Mouse (Mus musculus) cerebellum, postnatal 25 days (tissue): ENCODE measurements at regions not wholly inside any gene's neighbourhood (a gene's known extent, or its start where the extent isn't known, plus 50 kb on each side); places are given as distances from the start of the nearest gene placed in this dataset.

Source experiments
- DNase-seq, 2 experiments: peaks; one replicate each; pipeline ENCODE4 v3.0.0; 2021; ENCODE audit warnings: mixed read lengths in 2 of 2

DNA sequence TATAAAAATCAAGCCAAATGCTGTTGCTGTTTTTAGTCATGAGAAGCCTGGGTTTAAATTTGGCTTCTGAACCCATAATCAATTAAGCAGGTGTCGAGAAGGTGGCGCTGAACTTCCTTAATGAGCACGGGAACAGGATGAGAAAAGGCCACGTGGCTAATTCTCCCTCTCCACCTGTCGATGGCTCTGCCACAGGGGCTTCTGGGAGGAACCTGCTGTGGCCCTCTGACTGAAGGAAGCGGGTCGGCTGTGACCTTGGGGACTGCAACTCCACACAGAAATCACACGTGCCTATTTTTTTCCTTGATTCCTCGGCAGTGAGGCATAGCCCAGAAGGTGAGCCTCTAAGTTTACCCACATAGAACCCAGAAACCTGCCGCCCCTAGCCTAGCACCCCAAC, 244.8 kb upstream of the Sulf2 start:
- no peak for DNase-seq

GRCm38 (mm10) chr2:166399140-166399830, 243.8 kb upstream of the Sulf2 start:
- peak in 1 of 2 experiments; percentile 28 for DNase-seq

- no peak for DNase-seq
These were observed 243.3 kb upstream of the Sulf2 start for GRCm38 (mm10) chr2:166398774-166399139.

DNA sequence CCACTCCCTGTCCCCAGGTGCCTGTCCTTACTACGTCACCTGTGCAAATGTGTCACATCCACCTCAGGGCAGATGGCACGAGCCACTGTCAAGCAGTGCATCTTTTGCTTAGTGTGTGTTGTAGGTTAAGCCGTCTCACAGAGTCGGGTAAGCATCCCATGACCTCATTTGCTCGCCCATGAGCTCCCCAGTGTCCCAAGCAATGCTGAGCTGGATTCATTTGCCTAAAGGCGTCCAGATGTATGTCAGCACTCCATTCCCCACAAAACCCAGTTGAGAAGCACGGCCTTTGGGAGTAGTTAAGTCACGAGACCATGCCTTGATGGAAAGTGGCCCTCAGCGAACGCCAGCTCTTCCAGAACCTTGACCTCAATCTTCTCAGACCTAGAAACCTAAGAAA, 242.7 kb upstream of the Sulf2 start:
- DNase-seq: no peak

DNA sequence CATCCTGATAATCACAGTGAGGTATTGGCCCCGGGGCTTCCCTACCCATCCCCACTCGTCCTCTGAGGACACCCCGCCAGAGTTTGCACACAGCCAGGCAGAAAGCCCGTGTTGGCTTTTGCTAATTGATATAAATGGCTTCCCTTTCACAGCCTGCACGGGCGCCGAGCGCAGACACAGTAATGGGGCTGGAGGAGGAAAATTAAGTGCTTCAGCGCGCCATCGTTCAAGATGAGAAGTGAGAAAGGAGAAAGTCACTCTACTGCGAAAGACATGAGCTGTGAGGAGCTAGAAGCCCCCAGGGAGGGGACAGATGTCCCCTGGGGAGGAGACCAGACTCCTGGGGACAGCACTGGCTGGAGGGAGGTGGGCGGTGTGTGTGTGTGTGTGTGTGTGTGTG, 239.2 kb upstream of the Sulf2 start:
- DNase-seq: no peak

DNA sequence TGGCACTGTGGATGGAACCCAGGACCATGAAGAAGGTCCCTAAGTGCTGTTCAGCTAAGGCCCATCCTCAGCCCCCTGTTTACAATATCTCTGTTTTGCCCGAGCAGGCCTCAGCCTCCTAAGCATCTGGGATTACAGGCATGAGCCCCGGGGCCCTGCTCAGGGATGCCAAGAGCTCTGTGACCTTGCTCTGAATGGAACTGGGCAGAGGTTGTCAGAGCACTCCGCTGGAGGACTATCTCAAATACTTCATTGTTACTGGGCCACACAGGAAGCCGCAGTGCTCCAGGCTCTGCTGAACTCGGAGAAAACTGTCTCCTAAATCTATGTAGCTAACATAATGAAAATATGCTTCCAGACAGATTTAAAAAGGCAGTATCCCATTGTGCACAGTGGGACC, 235.7 kb upstream of the Sulf2 start:
- DNase-seq: no peak

GRCm38 (mm10) chr2:166388050-166388449, 232.6 kb upstream of the Sulf2 start:
- no peak for DNase-seq

GRCm38 (mm10) chr2:166386817-166387216, 231.4 kb upstream of the Sulf2 start:
- no peak for DNase-seq

- DNase-seq: no peak
These were observed 229.1 kb upstream of the Sulf2 start for GRCm38 (mm10) chr2:166384583-166384982.

DNA sequence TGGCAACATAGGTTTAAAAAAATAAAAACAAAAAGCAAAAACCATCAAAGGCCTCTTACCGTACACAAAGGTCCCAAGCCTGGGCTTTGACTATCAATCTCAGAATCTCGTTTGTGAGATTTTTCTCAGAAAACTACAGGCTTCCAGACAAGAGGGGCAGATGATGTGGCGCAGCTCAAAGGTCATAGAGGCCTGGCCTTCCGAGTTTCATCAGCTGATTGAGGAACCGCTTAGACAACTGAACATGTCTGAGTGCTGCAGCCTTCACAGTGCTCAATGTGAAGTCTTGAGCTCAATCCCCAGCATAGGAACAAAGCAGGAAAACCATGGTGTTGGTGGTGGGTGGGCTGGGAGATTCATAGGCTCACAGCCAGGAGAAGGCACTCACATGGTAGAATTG, 227.9 kb upstream of the Sulf2 start:
- DNase-seq: no peak

DNA sequence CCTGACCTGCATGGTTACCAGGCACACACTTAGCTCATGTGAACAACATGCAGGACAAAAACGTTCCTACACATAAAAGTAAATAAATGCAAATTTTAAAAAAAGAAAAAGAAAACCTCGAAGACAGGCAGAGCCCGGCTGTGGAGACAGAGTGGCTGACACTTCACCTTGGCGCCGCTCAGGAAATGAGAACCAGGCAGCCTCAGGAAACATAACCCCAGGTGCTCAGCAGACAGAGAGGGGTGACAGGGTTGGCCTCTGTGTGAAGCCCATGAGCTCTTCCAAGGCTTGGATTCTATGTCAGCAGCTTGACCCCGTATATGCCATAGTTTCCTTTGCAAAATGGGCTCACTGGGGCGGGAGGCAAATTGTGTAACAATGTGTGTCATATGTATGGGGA, 226.7 kb upstream of the Sulf2 start:
- no peak for DNase-seq

- DNase-seq: no peak
These were observed 225.4 kb upstream of the Sulf2 start for GRCm38 (mm10) chr2:166380854-166381253.

GRCm38 (mm10) chr2:166378325-166378724, 222.9 kb upstream of the Sulf2 start:
- DNase-seq: no peak

DNA sequence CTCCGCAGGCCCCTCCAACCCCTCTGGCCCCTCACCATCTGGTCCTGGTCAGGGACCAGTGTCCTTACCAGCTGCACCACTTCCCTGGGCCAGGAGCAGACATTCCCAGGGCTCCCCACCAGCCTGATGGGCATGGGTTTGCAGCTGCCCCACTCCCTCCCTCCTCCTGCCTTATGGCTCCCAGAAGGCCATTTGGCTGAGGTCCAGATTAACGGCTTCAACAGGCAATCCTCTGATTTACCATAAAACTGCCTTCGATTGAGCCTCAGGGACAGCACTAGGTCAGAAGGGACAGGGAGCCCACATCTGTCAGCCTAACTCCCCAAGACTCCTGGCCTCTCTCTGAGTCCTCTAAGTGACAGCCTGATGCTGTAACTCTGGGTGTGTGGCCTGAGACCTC, 221.9 kb upstream of the Sulf2 start:
- no peak for DNase-seq

DNA sequence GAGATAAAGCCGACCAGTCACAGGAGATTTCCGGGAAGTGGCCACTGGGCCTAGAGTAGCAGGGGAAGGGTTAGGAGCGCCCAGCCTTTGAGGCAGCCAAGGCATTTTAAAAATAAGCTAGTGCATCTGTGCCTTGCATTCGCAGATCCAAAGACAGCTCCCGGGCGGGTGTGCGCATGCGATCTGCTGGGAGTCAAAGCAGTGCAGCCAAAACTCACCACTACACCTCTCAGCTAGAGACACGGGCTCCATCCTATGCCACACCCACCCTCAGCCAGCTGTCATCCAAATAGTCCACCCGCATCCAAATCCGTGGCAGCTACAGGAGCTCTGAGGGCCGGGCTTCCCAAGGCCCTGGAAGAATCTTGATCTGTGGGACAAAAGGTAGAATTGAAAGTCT, 220.2 kb upstream of the Sulf2 start:
- no peak for DNase-seq

- DNase-seq: no peak
These were observed 215.3 kb upstream of the Sulf2 start for GRCm38 (mm10) chr2:166370776-166371175.

- DNase-seq: no peak
These were observed 206.2 kb upstream of the Sulf2 start for GRCm38 (mm10) chr2:166361645-166362044.

- no peak for DNase-seq
These were observed 205.3 kb upstream of the Sulf2 start for GRCm38 (mm10) chr2:166360786-166361185.

DNA sequence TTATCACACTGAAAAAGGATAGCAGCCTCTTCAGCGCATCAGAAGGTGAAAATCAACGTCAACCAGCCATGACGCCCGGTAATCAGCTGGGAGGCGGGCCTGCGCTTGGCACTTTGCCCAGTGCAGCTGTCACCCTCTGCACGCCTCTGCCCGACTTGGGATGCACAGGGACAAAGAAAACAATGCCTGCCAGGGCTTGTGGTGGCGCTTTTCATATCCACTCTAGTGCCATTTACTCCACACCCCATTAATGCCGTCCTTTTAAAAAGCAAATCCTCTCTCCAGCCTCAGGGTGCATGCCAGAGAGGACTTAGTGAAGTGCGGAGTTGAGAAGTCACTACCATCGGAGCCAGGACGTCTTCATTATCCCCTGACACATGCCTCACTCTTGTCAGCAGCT, 204.5 kb upstream of the Sulf2 start:
- DNase-seq: peak in 1 of 2 experiments; percentile 26

GRCm38 (mm10) chr2:166357824-166358223, 202.4 kb upstream of the Sulf2 start:
- DNase-seq: no peak

- DNase-seq: peak in 1 of 2 experiments; percentile 26
These were observed 200.5 kb upstream of the Sulf2 start for GRCm38 (mm10) chr2:166355944-166356343.

DNA sequence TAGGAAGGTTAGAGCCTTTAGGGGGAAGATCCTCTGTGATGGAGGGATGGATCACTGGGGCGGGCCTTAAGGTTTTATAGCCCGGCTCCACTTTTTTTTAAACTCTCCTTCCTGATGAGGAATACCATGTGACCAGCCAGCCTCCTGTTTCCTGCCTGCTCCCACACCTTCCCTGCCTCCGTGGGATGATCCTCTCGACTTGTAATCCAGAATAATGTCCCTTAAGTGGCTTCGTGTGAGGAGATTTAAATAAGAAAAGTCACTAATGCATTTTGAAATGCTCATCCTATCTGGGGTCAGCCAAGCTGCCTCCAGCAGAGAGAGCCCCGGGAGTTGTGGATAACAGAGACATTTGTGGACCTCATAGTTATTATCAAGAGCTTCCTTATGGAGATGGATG, 200.0 kb upstream of the Sulf2 start:
- DNase-seq: no peak

DNA sequence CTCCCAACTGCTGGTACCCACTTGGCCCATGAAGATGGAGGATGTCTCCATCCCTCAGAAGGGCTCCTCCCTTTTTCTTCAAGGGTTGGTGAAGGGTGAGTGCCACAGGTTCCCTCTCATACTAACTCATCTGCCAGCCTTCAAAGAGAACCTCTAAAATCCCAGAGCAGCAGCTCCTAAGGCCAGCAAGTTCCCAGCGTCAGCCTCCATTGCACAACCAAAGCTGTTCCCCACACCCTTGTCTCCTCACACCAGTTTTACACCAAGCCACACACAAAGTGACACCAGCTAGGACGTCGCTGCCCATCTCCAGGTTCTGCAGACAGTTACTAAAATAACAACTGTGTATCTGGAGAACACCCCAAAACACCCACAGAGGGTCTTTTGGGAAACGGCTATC, 198.9 kb upstream of the Sulf2 start:
- no peak for DNase-seq

DNA sequence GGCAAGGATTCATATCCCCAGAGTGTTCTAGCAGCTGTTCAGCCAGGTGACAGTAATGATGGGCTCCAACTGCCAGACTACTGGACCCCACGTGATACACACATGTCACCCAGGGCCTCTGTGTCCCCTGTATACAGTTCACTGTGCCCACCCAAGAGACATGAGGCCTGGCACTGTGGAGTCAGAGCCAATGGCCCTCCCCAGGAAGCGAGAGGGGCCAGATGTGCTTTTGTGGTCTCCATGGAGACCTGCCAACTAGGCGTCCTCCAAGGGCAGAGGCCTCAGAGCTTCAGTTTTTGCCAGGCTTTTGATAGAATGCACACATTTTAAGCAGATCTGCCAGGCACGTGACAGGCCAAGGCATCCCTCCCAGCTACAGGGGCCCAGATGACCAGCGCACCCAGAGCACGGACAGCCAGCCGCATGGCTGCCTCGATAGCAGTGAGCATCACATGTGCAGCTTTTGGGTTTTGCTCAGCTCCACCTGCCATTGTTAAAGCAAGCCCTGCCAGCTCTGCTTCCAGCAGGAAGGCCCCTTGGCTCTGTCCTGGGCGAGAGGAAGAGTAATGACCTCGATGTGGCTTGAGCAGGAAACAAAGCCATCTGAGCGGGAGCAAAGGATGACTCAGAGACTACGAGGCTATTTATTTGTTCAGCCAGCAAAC, 198.1 kb upstream of the Sulf2 start:
- peak in 1 of 2 experiments; percentile 25 for DNase-seq

GRCm38 (mm10) chr2:166351984-166352383, 196.5 kb upstream of the Sulf2 start:
- DNase-seq: no peak
